Mouse (Mus musculus): ENCODE measurements around the gene Cyth2. TPM values are rescaled to one million over a fixed set of nuclear protein-coding genes. Genes with fewer than 3 reads are reported as not detected.

Gene Cyth2
- total and polyA plus RNA-seq, 3 experiments = 25.6 to 59.4 (median 59.1) TPM

DNA sequence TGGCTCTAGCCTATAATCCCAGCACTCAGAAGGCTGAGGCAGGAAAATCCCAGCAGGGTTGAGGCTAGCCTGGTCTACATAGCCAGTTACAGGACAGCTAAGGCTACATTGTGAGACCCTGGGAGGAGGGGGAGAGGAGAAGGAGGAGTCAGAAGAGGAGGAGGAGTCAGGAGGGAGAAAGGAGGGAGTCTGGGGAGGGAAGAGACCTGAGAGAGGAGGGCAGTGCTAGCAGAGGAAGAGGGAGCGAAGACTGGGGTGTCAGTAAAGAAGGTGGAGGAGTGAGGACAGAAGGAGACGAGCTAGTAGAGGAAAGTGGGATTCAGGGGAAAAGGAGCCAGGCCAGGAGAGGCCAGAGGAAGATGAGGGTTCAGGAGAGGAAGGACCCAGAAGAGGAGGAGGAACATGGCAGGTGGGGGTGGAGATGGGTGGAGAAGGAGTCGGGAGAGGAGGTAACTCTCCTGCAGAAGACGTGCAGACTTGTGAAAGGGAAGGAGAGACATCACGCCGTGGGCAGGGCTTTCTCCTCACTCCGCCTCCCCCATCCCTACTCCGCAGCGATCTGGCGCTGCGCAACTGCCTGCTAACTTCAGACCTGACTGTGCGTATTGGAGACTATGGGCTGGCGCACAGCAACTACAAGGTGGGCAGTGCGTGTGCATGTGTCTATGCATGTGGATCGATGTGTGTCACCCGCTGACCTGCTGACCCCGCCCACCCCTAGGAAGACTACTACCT is 22.5 kb downstream of the Cyth2 start:
- no peaks in the 10 kb centered on the region; a peak in 1 of 4 replicates for H3K4me1 ChIP-seq (ENCODE audit: control insufficient read depth in 1 of 2, insufficient read depth in 2 of 2)
- no peak for DNase-seq (ENCODE audit: extremely low read depth)
- no peak overlapping the region for H3K4me2 ChIP-seq (ENCODE audit: insufficient read depth, low read depth, poor library complexity, severe bottlenecking)
- dilution Hi-C loops (cut with MboI; ENCODE audit: extremely low pct_ligation_motif_present, extremely low pct_unique_long_range_greater_than_20kb, low sequenced_read_pairs) (no loop called here), in situ Hi-C loops (cut with MboI; ENCODE audit: low pct_ligation_motif_present, low pct_unique_long_range_greater_than_20kb, low sequenced_read_pairs) (no loop called here)
- H3K36me3 ChIP-seq (replicated peaks in 1 of 2; ENCODE audit: control insufficient read depth in 1 of 2, insufficient read depth in 1 of 2, low read length in 1 of 2) = no peaks in the 10 kb centered on the region
- H3K4me3 ChIP-seq (replicated peaks in 1 of 3; ENCODE audit: low read depth in 2 of 3, low read length in 2 of 3, poor library complexity in 1 of 3) = no peak overlapping the region
- peaks cover 8% of the 10 kb centered on the region for H3K9me3 ChIP-seq (replicated peaks; ENCODE audit: low read length)
- H3K9ac ChIP-seq (ENCODE audit: insufficient read depth, low read depth) = no peak overlapping the region
- no peaks in the 10 kb centered on the region for H3K79me2 ChIP-seq (replicated peaks; ENCODE audit: control insufficient read depth, extremely low read depth, insufficient read depth, poor library complexity, severe bottlenecking)
- peaks cover 9% of the 10 kb centered on the region for H3K27me3 ChIP-seq (replicated peaks)
- TF ChIP-seq NELFE (IDR thresholded peaks at IDR 0.05; ENCODE audit: low read depth, low read length) = no peak
- no peak overlapping the region for H3K27ac ChIP-seq (ENCODE audit: insufficient read depth, low read depth)

DNA sequence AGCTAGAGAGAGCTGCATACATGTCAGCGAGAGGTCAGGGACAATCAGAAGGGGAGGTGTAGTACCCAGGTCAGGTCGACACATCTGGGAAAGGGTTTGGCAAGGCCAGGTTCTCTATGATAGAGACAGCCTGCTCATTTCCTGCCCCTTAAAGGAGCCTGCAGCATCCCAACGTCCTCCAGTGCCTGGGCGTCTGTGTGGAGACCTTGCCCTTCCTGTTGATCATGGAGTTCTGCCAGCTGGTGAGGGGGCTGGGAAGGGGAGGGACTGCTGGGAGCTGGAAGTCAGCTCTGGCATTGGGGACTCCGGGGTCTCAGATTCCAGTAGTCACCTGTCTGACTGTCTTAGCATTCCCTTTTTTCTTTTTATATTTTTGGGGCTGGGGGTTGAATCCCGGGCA is 23.7 kb downstream of the Cyth2 start:
- Histone ChIP-seq H3K9ac (ENCODE audit: insufficient read depth, low read depth) (no peak overlapping the region), H3K27ac (ENCODE audit: insufficient read depth, low read depth) (no peak overlapping the region), H3K36me3 (replicated peaks in 1 of 2; ENCODE audit: control insufficient read depth in 1 of 2, insufficient read depth in 1 of 2, low read length in 1 of 2) (no peaks in the 10 kb centered on the region), H3K4me2 (ENCODE audit: insufficient read depth, low read depth, poor library complexity, severe bottlenecking) (no peak overlapping the region), H3K4me3 (replicated peaks in 1 of 3; ENCODE audit: low read depth in 2 of 3, low read length in 2 of 3, poor library complexity in 1 of 3) (no peak overlapping the region), H3K4me1 (ENCODE audit: control insufficient read depth in 1 of 2, insufficient read depth in 2 of 2) (peaks cover 0 to 3% of the 10 kb centered on the region in 2 experiments; a peak in 2 of 4 replicates), H3K27me3 (replicated peaks) (peaks cover 12% of the 10 kb centered on the region), H3K79me2 (replicated peaks; ENCODE audit: control insufficient read depth, extremely low read depth, insufficient read depth, poor library complexity, severe bottlenecking) (no peaks in the 10 kb centered on the region), H3K9me3 (replicated peaks; ENCODE audit: low read length) (peaks cover 8% of the 10 kb centered on the region)
- TF ChIP-seq MAFK (IDR thresholded peaks at IDR 0.05; ENCODE audit: insufficient replicate concordance, low read length) = no peak
- no peak for TF ChIP-seq ZMIZ1 (IDR thresholded peaks at IDR 0.05; ENCODE audit: low read depth, low read length)
- no peak for TF ChIP-seq MAZ (IDR thresholded peaks at IDR 0.05; ENCODE audit: low read depth, low read length)
- TF ChIP-seq CHD1 (IDR thresholded peaks at IDR 0.05; ENCODE audit: low read depth, low read length) = no peak
- no peak for TF ChIP-seq EP300 (IDR thresholded peaks at IDR 0.05; ENCODE audit: low read length)
- TF ChIP-seq ELF1 (IDR thresholded peaks at IDR 0.05; ENCODE audit: low read depth, low read length) = no peak
- in situ Hi-C loops (cut with MboI; ENCODE audit: low pct_ligation_motif_present, low pct_unique_long_range_greater_than_20kb, low sequenced_read_pairs) (no loop called here), dilution Hi-C loops (cut with MboI; ENCODE audit: extremely low pct_ligation_motif_present, extremely low pct_unique_long_range_greater_than_20kb, low sequenced_read_pairs) (no loop called here)
- no peak for DNase-seq (ENCODE audit: extremely low read depth)

DNA sequence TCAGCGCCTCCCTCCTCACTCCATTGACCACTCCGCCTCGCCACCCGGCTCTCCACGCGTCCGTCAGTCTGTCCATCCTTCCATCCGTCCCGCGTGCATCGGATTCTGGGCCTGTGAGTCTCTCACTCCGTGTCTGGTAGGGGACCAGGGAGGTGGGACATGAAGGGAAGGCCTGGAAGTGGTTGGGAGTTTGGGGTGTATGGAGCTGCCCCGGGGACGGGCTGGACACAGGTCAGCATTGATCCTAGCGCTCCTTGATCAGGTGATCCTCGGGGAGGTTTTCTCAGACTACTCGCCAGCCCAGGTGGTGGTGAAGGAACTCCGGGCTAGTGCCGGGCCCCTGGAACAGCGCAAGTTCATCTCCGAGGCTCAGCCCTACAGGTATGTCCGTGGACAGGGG is 26.7 kb downstream of the Cyth2 start:
- no peak for DNase-seq (ENCODE audit: extremely low read depth)
- Histone ChIP-seq H3K4me2 (ENCODE audit: insufficient read depth, low read depth, poor library complexity, severe bottlenecking) (no peak overlapping the region), H3K9me3 (replicated peaks; ENCODE audit: low read length) (peaks cover 8% of the 10 kb centered on the region), H3K4me3 (replicated peaks in 1 of 3; ENCODE audit: low read depth in 2 of 3, low read length in 2 of 3, poor library complexity in 1 of 3) (no peak overlapping the region), H3K4me1 (ENCODE audit: control insufficient read depth in 1 of 2, insufficient read depth in 2 of 2) (peaks cover 3 to 10% of the 10 kb centered on the region in 2 experiments), H3K27me3 (replicated peaks) (peaks cover 19% of the 10 kb centered on the region), H3K27ac (ENCODE audit: insufficient read depth, low read depth) (no peak overlapping the region), H3K36me3 (replicated peaks in 1 of 2; ENCODE audit: control insufficient read depth in 1 of 2, insufficient read depth in 1 of 2, low read length in 1 of 2) (no peaks in the 10 kb centered on the region), H3K79me2 (replicated peaks; ENCODE audit: control insufficient read depth, extremely low read depth, insufficient read depth, poor library complexity, severe bottlenecking) (no peaks in the 10 kb centered on the region), H3K9ac (ENCODE audit: insufficient read depth, low read depth) (no peak overlapping the region)
- dilution Hi-C loops (cut with MboI; ENCODE audit: extremely low pct_ligation_motif_present, extremely low pct_unique_long_range_greater_than_20kb, low sequenced_read_pairs) = no loop called here
- no peak for TF ChIP-seq GABPA (IDR thresholded peaks at IDR 0.05; ENCODE audit: insufficient replicate concordance, low read depth, low read length)
- no peak for TF ChIP-seq POLR2A (IDR thresholded peaks at IDR 0.05; ENCODE audit: low read depth, low read length)
- TF ChIP-seq SIN3A (IDR thresholded peaks at IDR 0.05; ENCODE audit: low read length) = no peak
- no peak for TF ChIP-seq ZMIZ1 (IDR thresholded peaks at IDR 0.05; ENCODE audit: low read depth, low read length)
- no peak for TF ChIP-seq SMC3 (IDR thresholded peaks at IDR 0.05; ENCODE audit: low read depth, low read length)
- no peak for TF ChIP-seq MAFK (IDR thresholded peaks at IDR 0.05; ENCODE audit: insufficient replicate concordance, low read length)
- TF ChIP-seq TBP (conservative IDR thresholded peaks at IDR 0.05; ENCODE audit: low read depth, low read length) = no peak
- TF ChIP-seq PAX5 (IDR thresholded peaks at IDR 0.05; ENCODE audit: low read length) = no peak
- no peak for TF ChIP-seq EP300 (IDR thresholded peaks at IDR 0.05; ENCODE audit: low read length)
- no peak for TF ChIP-seq ZC3H11A (IDR thresholded peaks at IDR 0.05; ENCODE audit: low read depth, low read length)
- TF ChIP-seq ZKSCAN1 (IDR thresholded peaks at IDR 0.05; ENCODE audit: borderline replicate concordance, low read depth, low read length) = no peak
- no peak for TF ChIP-seq ZNF384 (IDR thresholded peaks at IDR 0.05; ENCODE audit: low read depth, low read length)
- no peak for TF ChIP-seq ETS1 (conservative IDR thresholded peaks at IDR 0.05; ENCODE audit: low read depth, low read length)
- no peak for TF ChIP-seq USF2 (conservative IDR thresholded peaks at IDR 0.05; ENCODE audit: low read depth, low read length)
- TF ChIP-seq RAD21 (IDR thresholded peaks at IDR 0.05; ENCODE audit: low read depth, low read length) = no peak
- in situ Hi-C loops (cut with MboI; ENCODE audit: low pct_ligation_motif_present, low pct_unique_long_range_greater_than_20kb, low sequenced_read_pairs) = no loop called here

Data from CH12.LX (cell line).